Mouse (Mus musculus) hindbrain, embryonic 16.5 days (tissue): ENCODE data around the gene Trib3. TPM values are rescaled to one million over a fixed set of nuclear protein-coding genes. Genes with fewer than 3 reads are reported as not detected.
A peak's percentile ranks its signal among the peaks of the same experiment; 100 is the strongest.

Experiments used
- ATAC-seq: fragments of 200-750 bp; cut with Nextera tagmentation; 2 replicates; pipeline ENCODE4 v1.8.0; 2017; ENCODE audit warnings: moderate TSS enrichment, moderate library complexity
- H3K27ac ChIP-seq: fragments of 300-500 bp; sonication (generic); 2 replicates; pipeline ENCODE4 v1.5.1; 2014; ENCODE audit warnings: low read depth, mild to moderate bottlenecking, control low read depth, low read length, moderate library complexity
- H3K27me3 ChIP-seq: fragments of 300-500 bp; sonication (generic); replicated peaks from 2 replicates; pipeline ENCODE4 v1.6.1; 2014; ENCODE audit warnings: low read length; ENCODE audit not compliant: control insufficient read depth, insufficient read depth
- H3K36me3 ChIP-seq: fragments of 300-500 bp; sonication (generic); 2 replicates; pipeline ENCODE4 v1.6.1; 2014; ENCODE audit warnings: mild to moderate bottlenecking, low read length, moderate library complexity, mixed read lengths; ENCODE audit not compliant: control insufficient read depth, insufficient read depth
- H3K4me1 ChIP-seq: fragments of 300-500 bp; sonication (generic); 2 replicates; pipeline ENCODE4 v1.6.1; 2014; ENCODE audit warnings: low read depth, low read length; ENCODE audit not compliant: control insufficient read depth, insufficient read depth
- H3K4me2 ChIP-seq: fragments of 300-500 bp; sonication (generic); 2 replicates; pipeline ENCODE4 v1.6.1; 2014; ENCODE audit warnings: mild to moderate bottlenecking, low read length, control low read depth, moderate library complexity
- H3K4me3 ChIP-seq: fragments of 300-500 bp; sonication (generic); 2 replicates; pipeline ENCODE4 v1.5.1; 2014; ENCODE audit warnings: mild to moderate bottlenecking, low read length, control low read depth, moderate library complexity
- H3K9ac ChIP-seq: fragments of 300-500 bp; sonication (generic); 2 replicates; pipeline ENCODE4 v1.6.1; 2014; ENCODE audit warnings: low read depth, mild to moderate bottlenecking, control low read depth, low read length, moderate library complexity
- H3K9me3 ChIP-seq: fragments of 300-500 bp; sonication (generic); 2 replicates; pipeline ENCODE4 v1.6.1; 2014; ENCODE audit warnings: mild to moderate bottlenecking, low read length, moderate library complexity; ENCODE audit not compliant: control insufficient read depth
- WGBS: fragments of 180-500 bp; shearing (Covaris S2); extraction: QIAGEN DNeasy Blood & Tissue Kit; methylation state at CpG from one replicate; pipeline ENCODE4 v1.1.7; 2014; 5-methylcytosine and 5-hydroxymethylcytosine counted together
- polyA plus RNA-seq: library from polyadenylated mRNA; unstranded; fragments of >200 nt; fragmentation: Nextera tagmentation; extraction: Ambion mirVana; gene quantifications from 2 replicates; pipeline ENCODE4 v1.2.1, GENCODE M21; 2015

The Trib3 gene
- polyA plus RNA-seq, 1 experiment from 2014 or later: 2.2 TPM

GRCm38 (mm10) chr2:152326157-152326556, 17.7 kb downstream of the Trib3 start:
- Histone ChIP-seq H3K27me3 (no peaks in the 10 kb centered on the region), H3K4me3 (no peak overlapping the region), H3K27ac (no peak overlapping the region), H3K36me3 (peaks cover 33% of the 10 kb centered on the region), H3K9ac (no peak overlapping the region), H3K9me3 (no peaks in the 10 kb centered on the region), H3K4me2 (no peak overlapping the region), H3K4me1 (peaks cover 13% of the 10 kb centered on the region)
- ATAC-seq: no peak
- 92% methylated on average over 13 of the region's 13 CpGs for WGBS

- ATAC-seq: no peak
- WGBS: 79% methylated on average over 3 of the region's 3 CpGs
- Histone ChIP-seq H3K4me2 (no peak overlapping the region), H3K27ac (no peak overlapping the region), H3K4me1 (peaks cover 4% of the 10 kb centered on the region; the same call in 1 of the 2 replicates), H3K9me3 (no peaks in the 10 kb centered on the region), H3K9ac (no peak overlapping the region), H3K4me3 (no peak overlapping the region), H3K27me3 (no peaks in the 10 kb centered on the region), H3K36me3 (peaks cover 43% of the 10 kb centered on the region)
Observed at GRCm38 (mm10) chr2:152324842-152325241, 19.0 kb downstream of the Trib3 start.

- H3K27me3 ChIP-seq: no peaks in the 10 kb centered on the region
- no peak overlapping the region for H3K4me3 ChIP-seq
- no peaks in the 10 kb centered on the region for H3K9me3 ChIP-seq
- H3K27ac ChIP-seq: no peak overlapping the region
- no peaks in the 10 kb centered on the region for H3K4me1 ChIP-seq
- H3K36me3 ChIP-seq: peaks cover 40% of the 10 kb centered on the region
- no peak overlapping the region for H3K4me2 ChIP-seq
- 93% methylated on average over 14 of the region's 14 CpGs for WGBS
- H3K9ac ChIP-seq: no peak overlapping the region
- no peak for ATAC-seq
Observed at GRCm38 (mm10) chr2:152323971-152324370, 19.9 kb downstream of the Trib3 start.

GRCm38 (mm10) chr2:152322198-152322597, 21.6 kb downstream of the Trib3 start:
- WGBS: 98% methylated on average over 6 of the region's 6 CpGs
- Histone ChIP-seq H3K4me1 (no peaks in the 10 kb centered on the region), H3K36me3 (peaks cover 41% of the 10 kb centered on the region), H3K9ac (no peak overlapping the region), H3K9me3 (no peaks in the 10 kb centered on the region), H3K4me2 (no peak overlapping the region), H3K27me3 (no peaks in the 10 kb centered on the region), H3K4me3 (no peak overlapping the region), H3K27ac (no peak overlapping the region)
- ATAC-seq: no peak

GRCm38 (mm10) chr2:152321558-152321957, 22.3 kb downstream of the Trib3 start:
- no peak overlapping the region for H3K4me2 ChIP-seq
- H3K9me3 ChIP-seq: no peaks in the 10 kb centered on the region
- peaks cover 42% of the 10 kb centered on the region for H3K36me3 ChIP-seq
- WGBS: 91% methylated on average over 5 of the region's 5 CpGs
- H3K4me3 ChIP-seq: no peak overlapping the region
- H3K27ac ChIP-seq: no peak overlapping the region
- H3K4me1 ChIP-seq: no peaks in the 10 kb centered on the region
- H3K9ac ChIP-seq: no peak overlapping the region
- 0 out of 2 replicates have a peak, but pooled peaks have one; percentile 15 for ATAC-seq
- H3K27me3 ChIP-seq: no peaks in the 10 kb centered on the region

- Histone ChIP-seq H3K27ac (no peak overlapping the region), H3K27me3 (no peaks in the 10 kb centered on the region), H3K36me3 (peaks cover 39% of the 10 kb centered on the region), H3K4me1 (no peaks in the 10 kb centered on the region), H3K4me2 (no peak overlapping the region), H3K9ac (no peak overlapping the region), H3K9me3 (no peaks in the 10 kb centered on the region), H3K4me3 (no peak overlapping the region)
- ATAC-seq: no peak
- WGBS: 83% methylated on average over 6 of the region's 6 CpGs
Observed at GRCm38 (mm10) chr2:152317054-152317453, 26.8 kb downstream of the Trib3 start.

GRCm38 (mm10) chr2:152313926-152314325, 29.9 kb downstream of the Trib3 start:
- WGBS: 95% methylated on average over 6 of the region's 6 CpGs
- H3K27ac ChIP-seq: no peak overlapping the region
- no peaks in the 10 kb centered on the region for H3K9me3 ChIP-seq
- no peak overlapping the region for H3K4me3 ChIP-seq
- H3K27me3 ChIP-seq: no peaks in the 10 kb centered on the region
- no peaks in the 10 kb centered on the region for H3K4me1 ChIP-seq
- no peak overlapping the region for H3K4me2 ChIP-seq
- no peak overlapping the region for H3K9ac ChIP-seq
- ATAC-seq: no peak
- H3K36me3 ChIP-seq: peaks cover 44% of the 10 kb centered on the region

- Histone ChIP-seq H3K4me3 (no peak overlapping the region), H3K9me3 (no peaks in the 10 kb centered on the region), H3K9ac (no peak overlapping the region), H3K27me3 (no peaks in the 10 kb centered on the region), H3K27ac (no peak overlapping the region), H3K36me3 (peaks cover 46% of the 10 kb centered on the region), H3K4me1 (no peaks in the 10 kb centered on the region), H3K4me2 (no peak overlapping the region)
- ATAC-seq: no peak
- 77% methylated on average over 7 of the region's 7 CpGs for WGBS
Observed at GRCm38 (mm10) chr2:152312996-152313395, 30.8 kb downstream of the Trib3 start.

- Histone ChIP-seq H3K27ac (no peak overlapping the region), H3K27me3 (no peaks in the 10 kb centered on the region), H3K4me2 (no peak overlapping the region), H3K9ac (no peak overlapping the region), H3K9me3 (no peaks in the 10 kb centered on the region), H3K36me3 (peaks cover 45% of the 10 kb centered on the region), H3K4me3 (no peak overlapping the region), H3K4me1 (no peaks in the 10 kb centered on the region)
- WGBS: 83% methylated on average over 3 of the region's 3 CpGs
- ATAC-seq: no peak
Observed at GRCm38 (mm10) chr2:152307186-152307585, 36.6 kb downstream of the Trib3 start.

GRCm38 (mm10) chr2:152305480-152305879, 38.4 kb downstream of the Trib3 start:
- no peak overlapping the region for H3K27ac ChIP-seq
- no peaks in the 10 kb centered on the region for H3K27me3 ChIP-seq
- ATAC-seq: no peak
- no peak overlapping the region for H3K4me3 ChIP-seq
- no peaks in the 10 kb centered on the region for H3K9me3 ChIP-seq
- 97% methylated on average over 6 of the region's 6 CpGs for whole genome bisulfite sequencing
- H3K4me1 ChIP-seq: no peaks in the 10 kb centered on the region
- no peak overlapping the region for H3K9ac ChIP-seq
- H3K36me3 ChIP-seq: peaks cover 41% of the 10 kb centered on the region
- no peak overlapping the region for H3K4me2 ChIP-seq
